12 mouse cellular contexts compared by ENCODE assay signal in genomic region chr2:66043441-66044404, GRCm38 (mm10).
DNase-seq lines count a peak whose midpoint lies in the region; ATAC-seq lines count a peak whose summit lies in the region.
"Had no signal": no experiment of that assay in that cellular context is flagged by ENCODE, and none has a peak within 500 bp of the region (broad histone marks: within the 10 kb centered on the region; RNA-seq: fewer than 3 reads in every experiment).

No protein-coding gene starts in this region.

- no peaks in the 10 kb centered on the region for H3K36me3 ChIP-seq in forebrain, embryonic 10.5 days (replicated peaks)
- no peaks in the 10 kb centered on the region for H3K36me3 ChIP-seq in hindbrain, embryonic 16.5 days (ENCODE audit: control insufficient read depth, insufficient read depth, low read length)
- H3K36me3 ChIP-seq in neural tube, embryonic 12.5 days = no peaks in the 10 kb centered on the region
- H3K36me3 ChIP-seq: embryonic facial prominence, embryonic 13.5 days had no signal

- H3K4me3 ChIP-seq in forebrain, embryonic 10.5 days = no peak overlapping the region
- no peak overlapping the region for H3K4me3 ChIP-seq in hindbrain, embryonic 16.5 days (ENCODE audit: low read length)
- H3K4me3 ChIP-seq in neural tube, embryonic 12.5 days = no peak overlapping the region
- H3K4me3 ChIP-seq: embryonic facial prominence, embryonic 13.5 days had no signal

- peak overlapping the region; percentile 76 for H3K27ac ChIP-seq in forebrain, embryonic 10.5 days
- H3K27ac ChIP-seq in hindbrain, embryonic 16.5 days (ENCODE audit: low read depth, low read length) = peak overlapping the region; percentile 55
- 0 out of 2 replicates have a peak overlapping the region, but pooled peaks have one; percentile 37 for H3K27ac ChIP-seq in neural tube, embryonic 12.5 days
- H3K27ac ChIP-seq: embryonic facial prominence, embryonic 13.5 days had no signal

- peak overlapping the region; percentile 24 for H3K4me2 ChIP-seq in hindbrain, embryonic 16.5 days (ENCODE audit: low read length)
- H3K4me2 ChIP-seq in neural tube, embryonic 12.5 days (replicated peaks) = peak overlapping the region; percentile 16; the same call in 1 of the 2 replicates
- H3K4me2 ChIP-seq: embryonic facial prominence, embryonic 13.5 days had no signal

- H3K9ac ChIP-seq in hindbrain, embryonic 16.5 days (ENCODE audit: low read depth, low read length) = no peak overlapping the region
- no peak overlapping the region for H3K9ac ChIP-seq in neural tube, embryonic 12.5 days
- H3K9ac ChIP-seq: embryonic facial prominence, embryonic 13.5 days had no signal

- DNase-seq in cerebellum, postnatal 14 days = peak; percentile 74
- DNase-seq in cerebellum, adult 11-12 months = no peak
- peak; percentile 64 for DNase-seq in forebrain, embryonic 10.5 days (ENCODE audit: extremely low spot score, low spot score)
- no peak for DNase-seq in spleen, adult 18-20 months
- no peak for DNase-seq in adrenal gland, postnatal 36 days
- no peak for DNase-seq in lung, postnatal 25 days (ENCODE audit: low spot score)
- DNase-seq: heart, postnatal 4 days; kidney, postnatal 10 days; lung, postnatal 10 days had no signal

- peaks cover 31% of the 10 kb centered on the region for H3K4me1 ChIP-seq in forebrain, embryonic 10.5 days
- peaks cover 8% of the 10 kb centered on the region for H3K4me1 ChIP-seq in hindbrain, embryonic 16.5 days (ENCODE audit: control insufficient read depth, insufficient read depth, low read depth, low read length)
- peaks cover 15% of the 10 kb centered on the region for H3K4me1 ChIP-seq in neural tube, embryonic 12.5 days
- H3K4me1 ChIP-seq: embryonic facial prominence, embryonic 13.5 days had no signal

- 52% methylated on average over 17 of the region's 17 CpGs for WGBS in forebrain, embryonic 10.5 days
- WGBS in hindbrain, embryonic 16.5 days = 25% methylated on average over 17 of the region's 17 CpGs
- 31% methylated on average over 17 of the region's 17 CpGs for WGBS in neural tube, embryonic 12.5 days

- peak; percentile 89 for ATAC-seq in hindbrain, embryonic 16.5 days
- peak; percentile 91 for ATAC-seq in neural tube, embryonic 12.5 days (ENCODE audit: low FRiP score, low read depth)

- peaks cover 54% of the 10 kb centered on the region for H3K27me3 ChIP-seq in forebrain, embryonic 10.5 days (ENCODE audit: poor library complexity, severe bottlenecking)
- no peaks in the 10 kb centered on the region for H3K27me3 ChIP-seq in hindbrain, embryonic 16.5 days (replicated peaks; ENCODE audit: control insufficient read depth, insufficient read depth, low read length)
- H3K27me3 ChIP-seq in neural tube, embryonic 12.5 days (replicated peaks) = no peaks in the 10 kb centered on the region
- H3K27me3 ChIP-seq: embryonic facial prominence, embryonic 13.5 days had no signal

- no peaks in the 10 kb centered on the region; the same call in 1 of the 2 replicates for H3K9me3 ChIP-seq in forebrain, embryonic 10.5 days
- H3K9me3 ChIP-seq in hindbrain, embryonic 16.5 days (ENCODE audit: control insufficient read depth, low read length) = no peaks in the 10 kb centered on the region
- no peaks in the 10 kb centered on the region for H3K9me3 ChIP-seq in neural tube, embryonic 12.5 days
- H3K9me3 ChIP-seq: embryonic facial prominence, embryonic 13.5 days had no signal

Comparison
In these comparisons a context has a peak if more than half of its experiments do, and no peak if none do; other contexts are left out.
1. DNase-seq: peak in cerebellum, postnatal 14 days (2 of 2) and forebrain, embryonic 10.5 days (single experiment); none in cerebellum, adult 11-12 months (single experiment), spleen, adult 18-20 months (0 of 2), adrenal gland, postnatal 36 days (0 of 2) and lung, postnatal 25 days (single experiment).
2. Peak in every context shown above with its lines, with median percentiles within 50 percentile points of each other: H3K27ac ChIP-seq.